Mouse (Mus musculus): Measurements from ENCODE around the gene Klhl8. TPM values are rescaled to one million over a fixed set of nuclear protein-coding genes. Genes with fewer than 3 reads are reported as not detected.

Gene Klhl8
- polyA plus RNA-seq, 1 experiment, result 9.0 TPM

DNA sequence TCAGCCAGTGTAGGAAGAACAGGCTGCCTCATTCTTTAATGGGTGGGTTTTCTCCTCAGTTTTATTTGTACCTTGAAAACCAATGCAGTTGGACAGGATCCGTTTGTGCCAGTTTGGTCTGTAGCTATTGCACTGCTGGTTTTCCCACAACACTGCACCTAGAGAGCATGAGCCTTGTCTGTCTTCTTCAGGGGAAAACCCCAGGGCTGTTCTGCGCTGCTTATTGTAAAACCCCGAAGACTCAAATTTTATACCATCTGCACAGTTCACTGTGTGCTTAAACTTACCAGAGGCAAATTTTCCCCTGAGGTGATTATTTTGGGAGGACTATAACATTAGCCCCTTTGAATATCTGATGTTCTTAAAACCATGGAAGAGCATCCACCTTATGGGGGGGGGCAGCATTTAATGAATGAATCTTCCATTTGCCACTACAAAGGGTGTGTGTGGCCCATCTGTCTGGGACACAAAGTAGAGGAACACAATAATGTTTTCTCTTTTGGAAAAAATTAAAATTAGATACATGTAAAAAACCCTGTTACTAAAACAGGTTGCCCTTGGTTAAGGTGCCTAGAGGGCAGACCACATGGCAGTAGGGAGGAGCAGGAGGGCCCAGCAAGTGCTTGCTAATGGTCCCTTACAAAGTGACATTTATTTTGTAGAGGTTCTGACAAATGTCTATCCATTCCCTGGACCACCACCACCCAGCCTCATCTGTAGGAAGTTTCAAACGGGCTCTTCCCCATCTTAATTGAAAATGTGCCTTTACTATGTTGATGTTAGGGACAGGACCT, 58.1 kb downstream of the Klhl8 start:
- 79% methylated on average over 4 of the region's 4 CpGs for WGBS
- Histone ChIP-seq H3K4me3 (replicated peaks; ENCODE audit: extremely low read depth, low read depth, low read length) (no peak overlapping the region), H3K4me1 (ENCODE audit: control insufficient read depth, insufficient read depth, low read length) (no peaks in the 10 kb centered on the region)
- DNase-seq, result no peak
- TF ChIP-seq CTCF (IDR thresholded peaks at IDR 0.05; ENCODE audit: insufficient read depth, low read length) (no peak), POLR2A (IDR thresholded peaks at IDR 0.05; ENCODE audit: borderline replicate concordance, extremely low read depth, low read depth, low read length) (no peak)

DNA sequence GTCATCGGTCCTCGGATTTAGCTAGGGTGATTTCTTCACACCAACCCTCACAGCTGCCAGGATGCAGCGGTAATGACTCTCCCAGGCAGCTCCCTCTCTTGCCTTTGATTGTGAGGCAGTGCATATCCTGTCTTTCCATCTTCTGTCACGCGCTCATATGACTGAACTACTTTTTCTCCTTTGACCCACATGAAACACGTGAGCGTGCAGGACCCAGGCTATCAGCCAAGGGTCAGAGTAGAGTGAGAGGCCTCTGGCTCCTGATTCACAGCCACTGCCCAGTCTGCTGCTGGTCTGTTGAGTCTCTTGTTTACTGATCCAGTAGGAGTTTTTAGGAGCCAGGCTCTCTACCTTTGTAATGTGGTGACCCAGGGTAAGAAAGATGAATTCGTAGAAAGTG, 62.5 kb downstream of the Klhl8 start:
- Histone ChIP-seq H3K4me1 (ENCODE audit: control insufficient read depth, insufficient read depth, low read length) (0 out of 2 replicates have a peak, but pooled peaks cover 3% of the 10 kb centered on the region), H3K4me3 (replicated peaks; ENCODE audit: extremely low read depth, low read depth, low read length) (no peak overlapping the region)
- DNase-seq, result no peak
- TF ChIP-seq CTCF (IDR thresholded peaks at IDR 0.05; ENCODE audit: insufficient read depth, low read length), result no peak
- TF ChIP-seq POLR2A (IDR thresholded peaks at IDR 0.05; ENCODE audit: borderline replicate concordance, extremely low read depth, low read depth, low read length), result no peak
- 57% methylated on average over 8 of the region's 8 CpGs for WGBS

DNA sequence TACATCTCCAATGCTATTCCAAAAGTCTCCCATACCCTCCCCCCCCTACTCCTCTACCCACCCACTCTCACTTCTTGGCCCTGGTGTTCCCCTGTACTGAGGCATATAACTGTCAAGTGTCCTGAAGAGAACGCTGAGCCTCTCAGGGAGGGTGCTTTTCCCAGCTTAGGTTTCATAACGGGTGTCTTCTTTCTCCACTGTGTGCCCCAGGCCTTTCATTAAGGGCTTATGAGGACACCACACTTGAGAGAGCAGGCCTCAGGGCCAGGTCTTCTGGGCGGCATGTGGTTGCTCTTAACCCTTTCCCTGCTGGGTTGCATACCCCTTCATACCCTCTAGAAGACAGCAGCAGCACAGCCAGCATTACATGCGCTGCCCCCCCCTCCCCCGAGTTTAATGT, 64.5 kb downstream of the Klhl8 start:
- TF ChIP-seq CTCF (IDR thresholded peaks at IDR 0.05; ENCODE audit: insufficient read depth, low read length) (no peak), POLR2A (IDR thresholded peaks at IDR 0.05; ENCODE audit: borderline replicate concordance, extremely low read depth, low read depth, low read length) (no peak)
- no peak overlapping the region for H3K4me3 ChIP-seq (replicated peaks; ENCODE audit: extremely low read depth, low read depth, low read length)
- WGBS, result 66% methylated on average over 5 of the region's 5 CpGs
- no peak for DNase-seq
- H3K4me1 ChIP-seq (ENCODE audit: control insufficient read depth, insufficient read depth, low read length), result 0 out of 2 replicates have a peak, but pooled peaks cover 3% of the 10 kb centered on the region

DNA sequence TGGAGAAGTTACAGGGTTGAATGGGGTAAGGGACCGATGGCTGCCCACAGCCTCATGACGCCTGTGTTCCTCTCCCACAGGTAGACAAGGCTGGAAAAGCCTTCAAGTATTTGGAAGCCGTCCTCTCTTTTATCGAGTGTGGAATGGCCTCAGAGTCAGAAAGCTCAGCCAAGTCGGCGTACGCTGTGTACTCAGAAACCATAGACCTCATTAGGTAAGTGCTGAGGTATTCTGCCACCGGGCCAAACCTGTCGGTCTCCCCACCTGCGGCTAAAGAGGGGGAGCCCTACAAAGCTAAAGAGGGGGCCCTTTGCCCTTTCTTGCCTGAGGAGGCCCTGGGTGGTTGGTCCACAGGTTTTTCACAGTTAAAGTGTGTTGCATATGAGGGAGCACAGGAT, 64.9 kb downstream of the Klhl8 start:
- Histone ChIP-seq H3K4me1 (ENCODE audit: control insufficient read depth, insufficient read depth, low read length) (0 out of 2 replicates have a peak, but pooled peaks cover 3% of the 10 kb centered on the region), H3K4me3 (replicated peaks; ENCODE audit: extremely low read depth, low read depth, low read length) (no peak overlapping the region)
- WGBS, result 56% methylated on average over 10 of the region's 10 CpGs
- TF ChIP-seq POLR2A (IDR thresholded peaks at IDR 0.05; ENCODE audit: borderline replicate concordance, extremely low read depth, low read depth, low read length) (no peak), CTCF (IDR thresholded peaks at IDR 0.05; ENCODE audit: insufficient read depth, low read length) (no peak)
- no peak for DNase-seq

DNA sequence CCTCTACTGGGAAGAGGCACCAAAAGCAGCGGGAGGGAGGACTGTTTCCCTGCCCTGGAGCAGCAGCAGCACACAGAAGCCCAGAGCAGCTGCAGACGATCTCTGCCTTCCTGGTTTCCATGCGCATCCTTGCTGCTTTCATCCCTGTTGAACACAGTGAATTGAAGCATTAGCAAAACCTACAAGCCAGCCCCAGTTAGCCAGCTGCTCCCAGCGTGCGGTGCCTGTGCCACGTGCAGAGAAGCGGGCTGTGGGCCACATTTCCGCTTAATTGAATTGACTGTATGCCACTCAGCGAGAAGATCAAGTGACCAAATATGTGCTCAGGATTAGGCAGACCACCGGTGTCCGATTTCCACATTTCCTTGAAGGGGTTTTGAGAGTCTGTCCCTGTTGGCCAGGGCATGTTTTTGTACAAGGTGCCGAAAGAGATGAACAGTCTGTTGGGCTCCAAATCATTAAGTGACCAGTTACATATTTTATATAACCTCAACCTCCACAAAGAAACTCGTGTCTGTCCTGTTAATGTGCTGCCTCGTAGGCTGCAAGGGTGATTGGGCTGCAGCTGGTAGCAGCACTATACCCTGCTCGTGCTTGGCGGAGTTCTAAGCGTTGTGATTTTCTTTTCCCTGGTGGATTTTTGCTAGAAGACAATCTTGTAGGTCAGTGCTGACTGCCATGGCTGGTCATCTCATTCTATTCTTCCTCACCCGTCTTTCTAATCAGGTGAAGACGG, 65.5 kb downstream of the Klhl8 start:
- Histone ChIP-seq H3K4me1 (ENCODE audit: control insufficient read depth, insufficient read depth, low read length) (0 out of 2 replicates have a peak, but pooled peaks cover 3% of the 10 kb centered on the region), H3K4me3 (replicated peaks; ENCODE audit: extremely low read depth, low read depth, low read length) (no peak overlapping the region)
- no peak for DNase-seq
- 57% methylated on average over 19 of the region's 19 CpGs for WGBS
- TF ChIP-seq CTCF (IDR thresholded peaks at IDR 0.05; ENCODE audit: insufficient read depth, low read length), result no peak
- no peak for TF ChIP-seq POLR2A (IDR thresholded peaks at IDR 0.05; ENCODE audit: borderline replicate concordance, extremely low read depth, low read depth, low read length)

DNA sequence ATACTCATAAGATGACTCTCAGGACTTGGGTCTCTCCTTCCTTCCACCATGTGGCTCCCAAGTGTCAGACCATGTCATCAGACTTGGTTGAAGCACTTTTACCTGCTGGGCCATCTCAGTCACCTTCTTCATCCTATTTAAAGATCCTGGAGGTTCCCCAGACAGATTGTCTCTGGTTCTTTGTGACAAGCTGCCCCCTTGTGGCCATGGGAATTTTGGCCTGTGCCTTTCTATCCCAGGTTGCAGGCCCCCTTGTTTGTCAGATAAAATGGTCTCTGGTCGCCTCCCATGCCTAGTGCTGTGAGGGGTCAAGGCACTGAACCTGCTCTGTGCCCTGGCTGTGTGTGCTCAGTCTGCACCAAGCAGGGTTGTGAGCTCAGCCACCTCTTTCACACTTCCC, 67.1 kb downstream of the Klhl8 start:
- TF ChIP-seq CTCF (IDR thresholded peaks at IDR 0.05; ENCODE audit: insufficient read depth, low read length), result peak; percentile 48
- TF ChIP-seq POLR2A (IDR thresholded peaks at IDR 0.05; ENCODE audit: borderline replicate concordance, extremely low read depth, low read depth, low read length), result no peak
- WGBS, result 88% methylated on average over 1 of the region's 1 CpGs
- no peak for DNase-seq
- Histone ChIP-seq H3K4me1 (ENCODE audit: control insufficient read depth, insufficient read depth, low read length) (peaks cover 5% of the 10 kb centered on the region), H3K4me3 (replicated peaks; ENCODE audit: extremely low read depth, low read depth, low read length) (no peak overlapping the region)

DNA sequence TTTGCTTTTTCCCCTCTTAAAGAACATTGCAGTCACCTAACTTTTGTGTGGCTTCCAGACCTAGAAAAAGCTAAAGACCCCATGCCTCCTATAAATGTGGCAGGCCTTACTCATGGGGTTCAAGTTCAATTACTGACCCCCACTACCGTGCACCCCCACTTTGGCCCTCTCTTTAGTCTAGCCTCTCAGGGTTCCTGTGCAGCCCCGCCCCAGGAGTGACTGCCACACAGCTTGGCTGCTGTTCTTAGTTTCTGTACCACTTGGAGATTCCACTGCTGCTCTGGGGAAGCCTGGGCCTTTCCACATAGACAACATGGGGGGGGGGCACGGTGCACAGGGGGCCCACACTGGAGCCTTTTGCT, 71.8 kb downstream of the Klhl8 start:
- WGBS, result 56% methylated on average over 3 of the region's 3 CpGs

DNA sequence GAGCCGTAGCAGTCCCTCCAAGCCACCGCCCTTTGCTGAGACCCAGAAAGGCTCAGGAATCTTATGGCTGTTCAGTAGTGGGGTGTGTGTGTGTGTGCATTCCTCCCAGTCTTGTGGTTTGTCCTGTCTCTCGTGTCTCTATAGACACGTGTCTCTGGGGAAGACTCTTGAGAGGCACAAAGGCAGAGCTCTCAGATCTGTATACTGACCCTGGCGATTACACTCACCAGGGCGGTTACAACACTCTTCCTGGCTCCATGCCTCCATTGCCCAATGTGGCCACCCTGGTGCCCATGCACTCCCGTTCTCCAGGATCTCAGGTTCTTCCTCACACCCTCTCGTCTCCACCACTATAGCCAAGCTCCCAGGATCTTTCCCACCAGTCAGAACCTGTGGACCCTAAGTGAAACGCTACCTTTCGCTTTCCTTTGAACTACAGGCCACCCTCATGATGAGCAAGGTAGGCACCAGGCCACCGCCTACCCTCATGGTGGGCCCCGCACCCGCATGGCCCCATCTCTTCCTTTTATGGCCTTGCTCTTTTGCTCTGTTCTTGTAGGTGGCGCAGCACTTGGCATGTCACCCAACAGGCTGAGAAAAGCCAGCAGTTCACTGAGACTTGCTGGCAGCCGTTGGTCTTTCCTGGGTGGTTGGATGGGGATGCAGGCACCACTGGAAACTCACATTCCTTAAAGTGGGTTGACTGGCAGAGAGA, 72.4 kb downstream of the Klhl8 start:
- Histone ChIP-seq H3K4me1 (ENCODE audit: control insufficient read depth, insufficient read depth, low read length) (peaks cover 23% of the 10 kb centered on the region), H3K4me3 (replicated peaks; ENCODE audit: extremely low read depth, low read depth, low read length) (no peak overlapping the region)
- WGBS, result 57% methylated on average over 15 of the region's 15 CpGs
- DNase-seq, result peak; percentile 78
- TF ChIP-seq CTCF (IDR thresholded peaks at IDR 0.05; ENCODE audit: insufficient read depth, low read length) (no peak), POLR2A (IDR thresholded peaks at IDR 0.05; ENCODE audit: borderline replicate concordance, extremely low read depth, low read depth, low read length) (no peak)

More for the DNA sequence above, 71.8 kb downstream of the Klhl8 start:
- no peak for DNase-seq
- peaks cover 23% of the 10 kb centered on the region for H3K4me1 ChIP-seq (ENCODE audit: control insufficient read depth, insufficient read depth, low read length)
- no peak for TF ChIP-seq POLR2A (IDR thresholded peaks at IDR 0.05; ENCODE audit: borderline replicate concordance, extremely low read depth, low read depth, low read length)
- no peak for TF ChIP-seq CTCF (IDR thresholded peaks at IDR 0.05; ENCODE audit: insufficient read depth, low read length)
- H3K4me3 ChIP-seq (replicated peaks; ENCODE audit: extremely low read depth, low read depth, low read length), result no peak overlapping the region

DNA sequence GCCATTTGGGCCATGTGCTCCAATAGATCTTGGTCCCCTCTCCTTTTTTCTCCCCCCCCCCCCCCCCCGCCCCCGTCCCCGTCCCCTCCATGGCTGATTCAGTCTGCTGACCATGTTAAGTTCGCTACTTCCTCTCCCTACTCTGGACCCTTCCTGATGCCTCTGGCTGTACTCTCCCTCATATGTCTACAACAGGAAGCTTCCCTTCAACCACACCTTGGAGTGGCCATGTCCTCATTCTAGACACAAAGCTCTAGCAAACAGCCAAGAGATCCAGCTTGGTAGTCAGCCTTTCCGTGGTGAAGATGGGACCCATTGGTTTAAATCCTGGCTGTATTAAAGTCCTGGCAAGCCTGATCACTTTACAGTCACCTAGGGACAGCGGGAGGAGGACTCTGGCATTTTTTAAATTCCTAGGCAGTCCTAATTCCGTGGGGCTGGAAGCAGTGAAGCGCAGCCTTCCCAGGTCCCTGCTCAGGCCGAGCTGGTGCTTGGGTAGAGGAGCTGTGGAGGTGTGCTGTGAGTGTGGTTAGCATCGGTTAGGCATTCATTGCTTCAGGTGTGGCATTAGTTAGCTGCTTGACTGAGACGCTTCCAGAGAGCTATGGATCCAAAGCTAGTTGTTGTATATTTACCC, 74.8 kb downstream of the Klhl8 start:
- no peak for DNase-seq
- no peak overlapping the region for H3K4me3 ChIP-seq (replicated peaks; ENCODE audit: extremely low read depth, low read depth, low read length)
- TF ChIP-seq CTCF (IDR thresholded peaks at IDR 0.05; ENCODE audit: insufficient read depth, low read length) (no peak), POLR2A (IDR thresholded peaks at IDR 0.05; ENCODE audit: borderline replicate concordance, extremely low read depth, low read depth, low read length) (no peak)
- peaks cover 23% of the 10 kb centered on the region for H3K4me1 ChIP-seq (ENCODE audit: control insufficient read depth, insufficient read depth, low read length)
- WGBS, result 56% methylated on average over 10 of the region's 11 CpGs

Data from lung, adult 2 months (tissue).